Mouse (Mus musculus) midbrain, embryonic 13.5 days (tissue): ENCODE measurements at regions not wholly inside any gene's neighbourhood (a gene's known extent, or its start where the extent isn't known, plus 50 kb on each side); places are given as distances from the start of the nearest gene placed in this dataset.
A peak's percentile ranks its signal among the peaks of the same experiment; 100 is the strongest.

Experiments
- ATAC-seq: fragments of 200-750 bp; cut with Nextera tagmentation; 2 replicates; pipeline ENCODE4 v1.8.0; 2017; ENCODE audit warnings: mild to moderate bottlenecking, moderate TSS enrichment, moderate library complexity
- H3K27ac ChIP-seq: fragments of 300-500 bp; sonication (generic); 2 replicates; pipeline ENCODE4 v1.5.1; 2015; ENCODE audit warnings: inconsistent platforms, mild to moderate bottlenecking, moderate library complexity
- H3K27me3 ChIP-seq: fragments of 300-500 bp; sonication (generic); 2 replicates; pipeline ENCODE4 v1.6.1; 2015; ENCODE audit warnings: mild to moderate bottlenecking, inconsistent platforms
- H3K36me3 ChIP-seq: fragments of 300-500 bp; sonication (generic); 2 replicates; pipeline ENCODE4 v1.6.1; 2015; ENCODE audit warnings: mild to moderate bottlenecking, inconsistent platforms
- H3K4me1 ChIP-seq: fragments of 300-500 bp; sonication (generic); replicated peaks from 2 replicates; pipeline ENCODE4 v1.6.1; 2015; ENCODE audit warnings: inconsistent platforms
- H3K4me2 ChIP-seq: fragments of 300-500 bp; sonication (generic); replicated peaks from 2 replicates; pipeline ENCODE4 v1.6.1; 2015; ENCODE audit warnings: moderate library complexity, mild to moderate bottlenecking, inconsistent platforms
- H3K4me3 ChIP-seq: fragments of 300-500 bp; sonication (generic); replicated peaks from 2 replicates; pipeline ENCODE4 v1.5.1; 2015; ENCODE audit warnings: mild to moderate bottlenecking, inconsistent platforms
- H3K9ac ChIP-seq: fragments of 300-500 bp; sonication (generic); replicated peaks from 2 replicates; pipeline ENCODE4 v1.6.1; 2015; ENCODE audit warnings: mild to moderate bottlenecking, inconsistent platforms
- H3K9me3 ChIP-seq: fragments of 300-500 bp; sonication (generic); 2 replicates; pipeline ENCODE4 v1.6.1; 2016; ENCODE audit warnings: mild to moderate bottlenecking, inconsistent platforms
- WGBS: fragments of 180-500 bp; shearing (Covaris S2); methylation state at CpG from one replicate; pipeline ENCODE4 v1.1.7; 2015; 5-methylcytosine and 5-hydroxymethylcytosine counted together

GRCm38 (mm10) chr3:18295921-18296320 lies 347.7 kb downstream of the Cypt12 start:
- Histone ChIP-seq H3K4me3 (no peak overlapping the region), H3K36me3 (no peaks in the 10 kb centered on the region), H3K4me2 (no peak overlapping the region), H3K27me3 (no peaks in the 10 kb centered on the region), H3K4me1 (no peaks in the 10 kb centered on the region), H3K9me3 (no peaks in the 10 kb centered on the region), H3K9ac (no peak overlapping the region), H3K27ac (no peak overlapping the region)
- WGBS: 97% methylated on average over 4 of the region's 4 CpGs
- ATAC-seq: no peak

GRCm38 (mm10) chr3:18298699-18299098 lies 350.5 kb downstream of the Cypt12 start:
- WGBS: 94% methylated on average over 3 of the region's 3 CpGs
- H3K9ac ChIP-seq: no peak overlapping the region
- H3K9me3 ChIP-seq: no peaks in the 10 kb centered on the region
- ATAC-seq: no peak
- no peak overlapping the region for H3K4me3 ChIP-seq
- no peak overlapping the region for H3K27ac ChIP-seq
- no peak overlapping the region for H3K4me2 ChIP-seq
- H3K36me3 ChIP-seq: no peaks in the 10 kb centered on the region
- H3K27me3 ChIP-seq: no peaks in the 10 kb centered on the region
- H3K4me1 ChIP-seq: no peaks in the 10 kb centered on the region

- ATAC-seq: no peak
- H3K4me3 ChIP-seq: no peak overlapping the region
These were observed 351.3 kb downstream of the Cypt12 start for GRCm38 (mm10) chr3:18299502-18299901.

GRCm38 (mm10) chr3:18319433-18319832 lies 371.2 kb downstream of the Cypt12 start:
- Histone ChIP-seq H3K9ac (no peak overlapping the region), H3K27me3 (no peaks in the 10 kb centered on the region), H3K36me3 (no peaks in the 10 kb centered on the region), H3K4me1 (no peaks in the 10 kb centered on the region), H3K9me3 (0 out of 2 replicates have a peak, but pooled peaks cover 6% of the 10 kb centered on the region), H3K27ac (no peak overlapping the region), H3K4me3 (no peak overlapping the region), H3K4me2 (no peak overlapping the region)
- no peak for ATAC-seq
- WGBS: 93% methylated on average over 2 of the region's 2 CpGs

More at GRCm38 (mm10) chr3:18299502-18299901, 351.3 kb downstream of the Cypt12 start:
- Histone ChIP-seq H3K36me3 (no peaks in the 10 kb centered on the region), H3K4me1 (no peaks in the 10 kb centered on the region), H3K27me3 (no peaks in the 10 kb centered on the region), H3K9me3 (no peaks in the 10 kb centered on the region), H3K9ac (no peak overlapping the region), H3K27ac (no peak overlapping the region), H3K4me2 (no peak overlapping the region)
- 71% methylated on average over 2 of the region's 2 CpGs for WGBS

GRCm38 (mm10) chr3:18333182-18333581 lies 385.0 kb downstream of the Cypt12 start:
- no peak overlapping the region for H3K9ac ChIP-seq
- H3K27me3 ChIP-seq: no peaks in the 10 kb centered on the region
- H3K4me3 ChIP-seq: no peak overlapping the region
- 0 out of 2 replicates have a peak, but pooled peaks cover 2% of the 10 kb centered on the region for H3K9me3 ChIP-seq
- no peak overlapping the region for H3K4me2 ChIP-seq
- no peak for ATAC-seq
- H3K27ac ChIP-seq: no peak overlapping the region
- no peaks in the 10 kb centered on the region for H3K36me3 ChIP-seq
- H3K4me1 ChIP-seq: no peaks in the 10 kb centered on the region

GRCm38 (mm10) chr3:18339189-18339588 lies 391.0 kb downstream of the Cypt12 start:
- WGBS: 44% methylated on average over 1 of the region's 1 CpGs
- no peaks in the 10 kb centered on the region for H3K9me3 ChIP-seq

GRCm38 (mm10) chr3:18341757-18342156 lies 393.5 kb downstream of the Cypt12 start:
- Histone ChIP-seq H3K27ac (no peak overlapping the region), H3K4me2 (no peak overlapping the region), H3K9me3 (no peaks in the 10 kb centered on the region), H3K4me3 (no peak overlapping the region), H3K27me3 (no peaks in the 10 kb centered on the region), H3K36me3 (no peaks in the 10 kb centered on the region), H3K9ac (no peak overlapping the region), H3K4me1 (no peaks in the 10 kb centered on the region)
- no peak for ATAC-seq
- 84% methylated on average over 8 of the region's 8 CpGs for WGBS

More at GRCm38 (mm10) chr3:18339189-18339588, 391.0 kb downstream of the Cypt12 start:
- no peak overlapping the region for H3K9ac ChIP-seq
- H3K4me1 ChIP-seq: no peaks in the 10 kb centered on the region
- H3K4me2 ChIP-seq: no peak overlapping the region
- H3K36me3 ChIP-seq: no peaks in the 10 kb centered on the region
- no peak overlapping the region for H3K4me3 ChIP-seq
- H3K27me3 ChIP-seq: no peaks in the 10 kb centered on the region
- no peak overlapping the region for H3K27ac ChIP-seq
- no peak for ATAC-seq

- no peaks in the 10 kb centered on the region for H3K36me3 ChIP-seq
- H3K27ac ChIP-seq: no peak overlapping the region
- no peak overlapping the region for H3K4me3 ChIP-seq
- 77% methylated on average over 8 of the region's 8 CpGs for WGBS
- H3K4me2 ChIP-seq: no peak overlapping the region
- no peaks in the 10 kb centered on the region for H3K27me3 ChIP-seq
- peak; percentile 69; the same call in 1 of the 2 replicates for ATAC-seq
- no peak overlapping the region for H3K9ac ChIP-seq
- H3K4me1 ChIP-seq: no peaks in the 10 kb centered on the region
- H3K9me3 ChIP-seq: no peaks in the 10 kb centered on the region
These were observed 430.1 kb downstream of the Cypt12 start for GRCm38 (mm10) chr3:18378014-18379005.

GRCm38 (mm10) chr3:18421886-18422575 lies 473.8 kb downstream of the Cypt12 start:
- no peak for ATAC-seq
- 90% methylated on average over 4 of the region's 4 CpGs for WGBS
- no peak overlapping the region for H3K4me2 ChIP-seq

GRCm38 (mm10) chr3:18428908-18429307 lies 480.7 kb downstream of the Cypt12 start:
- Histone ChIP-seq H3K4me1 (no peaks in the 10 kb centered on the region), H3K36me3 (no peaks in the 10 kb centered on the region), H3K27ac (no peak overlapping the region), H3K9ac (no peak overlapping the region), H3K9me3 (no peaks in the 10 kb centered on the region), H3K4me2 (no peak overlapping the region), H3K27me3 (no peaks in the 10 kb centered on the region), H3K4me3 (no peak overlapping the region)
- WGBS: 95% methylated on average over 1 of the region's 1 CpGs
- no peak for ATAC-seq

More at GRCm38 (mm10) chr3:18421886-18422575, 473.8 kb downstream of the Cypt12 start:
- Histone ChIP-seq H3K27me3 (no peaks in the 10 kb centered on the region), H3K9me3 (no peaks in the 10 kb centered on the region), H3K9ac (no peak overlapping the region), H3K4me3 (no peak overlapping the region), H3K36me3 (no peaks in the 10 kb centered on the region), H3K27ac (no peak overlapping the region), H3K4me1 (no peaks in the 10 kb centered on the region)

GRCm38 (mm10) chr3:18438845-18439244 lies 490.6 kb downstream of the Cypt12 start:
- no peak for ATAC-seq
- 83% methylated on average over 5 of the region's 5 CpGs for WGBS
- no peak overlapping the region for H3K27ac ChIP-seq
- no peaks in the 10 kb centered on the region for H3K27me3 ChIP-seq
- H3K4me2 ChIP-seq: no peak overlapping the region
- H3K36me3 ChIP-seq: no peaks in the 10 kb centered on the region
- H3K9ac ChIP-seq: no peak overlapping the region
- H3K4me1 ChIP-seq: no peaks in the 10 kb centered on the region
- no peaks in the 10 kb centered on the region for H3K9me3 ChIP-seq
- H3K4me3 ChIP-seq: no peak overlapping the region
